Mouse (Mus musculus) heart, embryonic 10.5 days (tissue): ENCODE data around the gene Sdc1. TPM values are rescaled to one million over a fixed set of nuclear protein-coding genes. Genes with fewer than 3 reads are reported as not detected.

Experiments used
- DNase-seq: peaks from one replicate; pipeline ENCODE4 v3.0.0-alpha.2; 2017; ENCODE audit warnings: low spot score
- H3K27ac ChIP-seq: fragments of 300-500 bp; sonication (generic); 2 replicates; pipeline ENCODE4 v1.5.1; 2016; ENCODE audit warnings: mild to moderate bottlenecking
- H3K27me3 ChIP-seq: fragments of 300-500 bp; sonication (generic); 2 replicates; pipeline ENCODE4 v1.6.1; 2016; ENCODE audit warnings: mild to moderate bottlenecking; ENCODE audit not compliant: poor library complexity, insufficient read depth, severe bottlenecking
- H3K36me3 ChIP-seq: fragments of 300-500 bp; sonication (generic); 2 replicates; pipeline ENCODE4 v1.6.1; 2016; ENCODE audit warnings: mild to moderate bottlenecking, moderate library complexity
- H3K4me1 ChIP-seq: fragments of 300-500 bp; sonication (generic); 2 replicates; pipeline ENCODE4 v1.6.1; 2016; ENCODE audit warnings: mild to moderate bottlenecking
- H3K4me3 ChIP-seq: fragments of 300-500 bp; sonication (generic); 2 replicates; pipeline ENCODE4 v1.5.1; 2016; ENCODE audit warnings: mild to moderate bottlenecking, moderate library complexity
- H3K9me3 ChIP-seq: fragments of 300-500 bp; sonication (generic); 2 replicates; pipeline ENCODE4 v1.6.1; 2016; ENCODE audit warnings: mild to moderate bottlenecking, moderate library complexity
- WGBS: fragments of 180-500 bp; shearing (Covaris S2); methylation state at CpG from one replicate; pipeline ENCODE4 v1.1.7; 2016; 5-methylcytosine and 5-hydroxymethylcytosine counted together
- polyA plus RNA-seq: library from polyadenylated mRNA; unstranded; fragments of >200 nt; fragmentation: Nextera tagmentation; extraction: Ambion mirVana; gene quantifications from 2 replicates; pipeline ENCODE4 v1.2.1, GENCODE M21; 2016

Gene Sdc1
- polyA plus RNA-seq, 1 experiment from 2014 or later: 75.8 TPM

DNA sequence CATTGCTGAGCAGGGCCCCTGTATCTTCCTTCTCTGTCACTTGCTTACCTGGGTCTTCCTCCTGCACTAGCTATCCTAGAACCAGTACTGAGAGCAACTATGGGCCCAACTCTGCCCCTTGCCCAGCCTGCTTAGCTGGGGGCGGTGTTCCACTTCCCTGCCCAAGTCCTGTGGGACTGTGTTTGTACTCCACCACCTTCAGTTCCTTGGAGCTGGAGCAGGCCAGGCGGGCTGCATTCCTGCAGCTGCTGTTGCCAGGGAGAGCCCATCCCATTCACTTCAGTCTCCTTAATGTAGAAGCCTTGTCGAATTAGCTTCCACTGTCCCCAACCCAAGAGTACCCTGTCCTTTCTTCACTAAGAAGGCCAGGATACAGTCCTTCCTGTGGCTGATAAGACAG is 17.3 kb downstream of the Sdc1 start:
- no peak overlapping the region for H3K27ac ChIP-seq
- 69% methylated on average over 3 of the region's 3 CpGs for WGBS
- no peak overlapping the region for H3K4me3 ChIP-seq
- no peaks in the 10 kb centered on the region for H3K9me3 ChIP-seq
- H3K4me1 ChIP-seq: peaks cover 32% of the 10 kb centered on the region
- DNase-seq: no peak
- H3K27me3 ChIP-seq: no peaks in the 10 kb centered on the region
- H3K36me3 ChIP-seq: peaks cover 41% of the 10 kb centered on the region

GRCm38 (mm10) chr12:8790615-8791014 is 19.5 kb downstream of the Sdc1 start:
- H3K4me3 ChIP-seq: no peak overlapping the region
- H3K27ac ChIP-seq: no peak overlapping the region
- 89% methylated on average over 12 of the region's 12 CpGs for WGBS
- H3K4me1 ChIP-seq: peaks cover 13% of the 10 kb centered on the region
- H3K36me3 ChIP-seq: peaks cover 62% of the 10 kb centered on the region
- DNase-seq: no peak
- no peaks in the 10 kb centered on the region for H3K27me3 ChIP-seq
- no peaks in the 10 kb centered on the region for H3K9me3 ChIP-seq

GRCm38 (mm10) chr12:8793410-8794051 is 22.4 kb downstream of the Sdc1 start:
- whole genome bisulfite sequencing: 89% methylated on average over 2 of the region's 2 CpGs
- no peak for DNase-seq
- Histone ChIP-seq H3K4me1 (peaks cover 3% of the 10 kb centered on the region; the same call in 1 of the 2 replicates), H3K27me3 (no peaks in the 10 kb centered on the region), H3K4me3 (no peak overlapping the region), H3K27ac (no peak overlapping the region), H3K36me3 (peaks cover 62% of the 10 kb centered on the region), H3K9me3 (no peaks in the 10 kb centered on the region)

- DNase-seq: no peak
- peaks cover 4% of the 10 kb centered on the region; the same call in 1 of the 2 replicates for H3K4me1 ChIP-seq
- no peak overlapping the region for H3K4me3 ChIP-seq
- H3K9me3 ChIP-seq: no peaks in the 10 kb centered on the region
- 88% methylated on average over 7 of the region's 7 CpGs for WGBS
- H3K36me3 ChIP-seq: peaks cover 26% of the 10 kb centered on the region
- H3K27me3 ChIP-seq: no peaks in the 10 kb centered on the region
- no peak overlapping the region for H3K27ac ChIP-seq
These were observed 26.8 kb downstream of the Sdc1 start for GRCm38 (mm10) chr12:8797936-8798335.

DNA sequence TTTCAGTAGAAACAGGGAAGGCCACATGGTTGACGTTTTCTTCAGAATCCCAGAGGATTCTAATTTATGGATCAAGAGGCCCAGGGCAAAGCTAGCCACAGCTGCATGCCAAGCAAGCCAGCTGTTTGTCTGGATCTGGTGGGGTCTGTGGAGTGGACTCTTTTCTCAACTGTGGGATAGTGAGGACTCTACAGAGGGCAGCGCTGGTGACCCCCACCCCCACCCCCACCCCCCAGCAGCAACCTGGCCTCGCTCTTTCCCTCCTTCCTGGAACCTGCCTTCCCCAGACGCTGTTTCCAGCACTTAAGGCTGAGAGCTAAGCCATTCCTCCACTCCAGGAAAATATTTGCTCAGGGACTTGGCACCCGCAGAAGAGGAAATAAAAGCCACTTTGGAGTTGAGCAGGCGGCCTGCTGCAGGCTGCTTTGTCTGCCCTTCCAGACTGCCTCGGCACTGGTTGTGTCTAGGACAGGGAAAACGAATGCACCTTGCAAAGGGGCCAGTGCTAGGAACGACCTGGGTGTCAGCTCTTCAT is 27.4 kb downstream of the Sdc1 start:
- peaks cover 6% of the 10 kb centered on the region; the same call in 1 of the 2 replicates for H3K4me1 ChIP-seq
- peaks cover 20% of the 10 kb centered on the region for H3K36me3 ChIP-seq
- no peaks in the 10 kb centered on the region for H3K9me3 ChIP-seq
- WGBS: 53% methylated on average over 9 of the region's 9 CpGs
- no peak for DNase-seq
- peak overlapping the region; percentile 23; the same call in 1 of the 2 replicates for H3K27ac ChIP-seq
- H3K4me3 ChIP-seq: no peak overlapping the region
- H3K27me3 ChIP-seq: no peaks in the 10 kb centered on the region

GRCm38 (mm10) chr12:8803421-8804076 is 32.4 kb downstream of the Sdc1 start:
- Histone ChIP-seq H3K4me3 (no peak overlapping the region), H3K27ac (no peak overlapping the region), H3K4me1 (peaks cover 15% of the 10 kb centered on the region), H3K36me3 (no peaks in the 10 kb centered on the region), H3K9me3 (no peaks in the 10 kb centered on the region), H3K27me3 (no peaks in the 10 kb centered on the region)
- 52% methylated on average over 10 of the region's 10 CpGs for WGBS
- DNase-seq: no peak

- H3K9me3 ChIP-seq: no peaks in the 10 kb centered on the region
These were observed 32.9 kb downstream of the Sdc1 start for GRCm38 (mm10) chr12:8804077-8804456.

DNA sequence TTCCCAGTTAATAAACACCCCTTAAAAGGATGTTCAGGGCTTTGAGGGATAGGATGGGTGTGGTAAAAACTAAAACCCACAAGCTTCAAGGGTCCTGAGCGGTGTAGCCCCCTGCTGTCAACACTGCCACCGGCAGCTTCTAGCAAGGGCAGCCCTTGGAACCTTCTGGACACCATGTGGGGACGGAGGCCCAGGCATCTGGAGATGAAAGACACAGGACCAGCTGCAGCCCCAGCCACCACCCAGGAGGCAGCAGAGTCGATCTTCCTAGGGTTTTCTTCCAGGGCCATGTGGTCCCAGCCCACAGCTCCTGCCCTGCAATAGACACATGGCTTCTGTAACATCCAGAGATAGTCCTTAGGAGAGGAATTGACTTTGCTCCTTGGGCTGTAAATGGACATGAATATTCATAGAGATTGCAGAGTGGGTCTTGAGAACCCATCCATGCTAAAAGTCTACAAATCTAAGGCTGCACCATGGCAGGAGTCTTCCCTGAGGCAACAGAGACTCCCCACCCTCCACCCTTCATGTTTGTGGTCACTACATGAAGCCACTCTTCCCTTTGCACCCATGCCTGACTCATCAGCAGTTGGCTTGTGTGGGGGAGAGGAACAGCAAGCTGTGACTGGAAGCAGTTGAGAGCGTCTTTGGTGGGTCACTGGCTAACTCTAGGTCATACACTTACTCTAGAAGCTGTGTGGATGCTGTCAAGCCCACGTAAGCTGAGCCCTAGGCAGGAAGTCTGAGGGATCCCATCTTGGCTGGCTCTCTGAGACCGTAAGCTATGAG is 34.0 kb downstream of the Sdc1 start:
- no peak overlapping the region for H3K27ac ChIP-seq
- no peak for DNase-seq
- 72% methylated on average over 7 of the region's 7 CpGs for WGBS
- H3K4me3 ChIP-seq: no peak overlapping the region
- peaks cover 15% of the 10 kb centered on the region; the same call in 1 of the 2 replicates for H3K4me1 ChIP-seq
- no peaks in the 10 kb centered on the region for H3K9me3 ChIP-seq
- no peaks in the 10 kb centered on the region for H3K36me3 ChIP-seq
- no peaks in the 10 kb centered on the region for H3K27me3 ChIP-seq

More at GRCm38 (mm10) chr12:8804077-8804456, 32.9 kb downstream of the Sdc1 start:
- no peak for DNase-seq
- 85% methylated on average over 3 of the region's 3 CpGs for WGBS
- Histone ChIP-seq H3K27ac (no peak overlapping the region), H3K4me1 (peaks cover 15% of the 10 kb centered on the region), H3K36me3 (no peaks in the 10 kb centered on the region), H3K27me3 (no peaks in the 10 kb centered on the region), H3K4me3 (no peak overlapping the region)

- Histone ChIP-seq H3K27me3 (no peaks in the 10 kb centered on the region), H3K4me1 (peaks cover 12% of the 10 kb centered on the region), H3K27ac (no peak overlapping the region), H3K36me3 (no peaks in the 10 kb centered on the region), H3K4me3 (no peak overlapping the region), H3K9me3 (no peaks in the 10 kb centered on the region)
- 53% methylated on average over 2 of the region's 2 CpGs for WGBS
- DNase-seq: no peak
These were observed 38.0 kb downstream of the Sdc1 start for GRCm38 (mm10) chr12:8809086-8809485.

DNA sequence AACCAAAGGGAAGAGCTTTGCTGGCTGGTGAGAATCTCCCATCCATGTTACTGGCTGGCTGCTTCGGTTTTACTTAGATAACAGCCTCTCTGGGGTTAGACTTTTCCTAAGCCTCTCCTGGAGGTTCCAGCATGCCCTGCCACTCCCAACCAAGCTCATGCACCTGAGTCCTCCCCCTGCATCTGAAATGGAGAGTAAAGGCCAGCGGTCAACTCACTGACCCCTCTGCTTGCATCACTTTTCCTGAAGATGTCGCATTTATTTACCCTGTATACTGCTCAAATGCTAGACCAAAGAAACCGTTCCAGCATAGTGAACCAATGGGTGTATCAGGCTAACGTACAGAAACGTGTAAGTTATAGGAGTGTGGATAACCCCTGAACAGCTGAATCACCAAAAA is 38.5 kb downstream of the Sdc1 start:
- no peaks in the 10 kb centered on the region for H3K36me3 ChIP-seq
- WGBS: 84% methylated on average over 6 of the region's 6 CpGs

DNA sequence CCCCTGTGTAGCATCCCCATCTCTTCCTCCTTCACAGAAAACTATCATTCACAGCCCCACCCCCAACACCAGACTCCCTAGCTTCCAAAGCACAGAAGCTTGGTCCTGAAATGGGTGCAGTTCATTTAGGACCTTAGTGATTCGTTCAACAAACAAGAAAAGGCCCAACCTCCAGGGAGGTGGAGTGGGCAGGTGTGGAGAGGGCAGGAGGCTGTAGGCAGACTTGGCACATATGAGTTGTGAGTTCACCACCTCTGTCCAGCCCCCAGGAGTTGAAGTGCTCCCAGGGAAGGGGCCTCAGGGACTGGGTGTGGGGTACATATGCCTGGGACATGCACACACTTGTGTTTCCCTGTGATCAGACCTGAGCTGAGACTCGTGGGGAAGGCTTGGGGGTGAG is 39.8 kb downstream of the Sdc1 start:
- no peak overlapping the region for H3K4me3 ChIP-seq
- H3K27ac ChIP-seq: no peak overlapping the region
- no peaks in the 10 kb centered on the region for H3K9me3 ChIP-seq
- H3K36me3 ChIP-seq: no peaks in the 10 kb centered on the region
- H3K4me1 ChIP-seq: peaks cover 14% of the 10 kb centered on the region
- DNase-seq: no peak
- H3K27me3 ChIP-seq: peaks cover 3% of the 10 kb centered on the region
- WGBS: 55% methylated on average over 2 of the region's 2 CpGs

More for the DNA sequence above, 38.5 kb downstream of the Sdc1 start:
- Histone ChIP-seq H3K27ac (no peak overlapping the region), H3K4me3 (no peak overlapping the region), H3K27me3 (no peaks in the 10 kb centered on the region), H3K9me3 (no peaks in the 10 kb centered on the region), H3K4me1 (peaks cover 15% of the 10 kb centered on the region)
- no peak for DNase-seq

DNA sequence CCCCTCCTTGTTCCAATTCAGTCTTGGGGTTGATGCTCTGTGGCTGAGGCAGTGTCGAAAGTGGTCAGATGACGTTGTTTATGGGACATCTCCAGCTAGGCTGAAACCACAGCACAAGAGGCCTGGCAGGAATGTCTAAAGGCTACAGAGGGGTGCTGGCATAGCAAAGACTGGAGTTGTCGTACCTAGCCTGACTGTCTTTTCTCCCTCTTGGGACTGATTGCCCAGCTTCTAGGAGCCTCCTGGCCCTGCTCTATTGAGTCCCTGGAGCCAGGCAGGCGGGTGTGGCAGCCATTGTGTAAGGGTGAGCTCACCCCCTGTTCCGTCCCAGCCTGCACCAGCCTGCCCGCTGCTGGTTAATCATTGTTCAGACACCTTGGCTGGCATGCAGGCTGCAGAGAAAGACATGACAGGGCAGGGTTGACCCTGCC is 40.3 kb downstream of the Sdc1 start:
- DNase-seq: no peak
- Histone ChIP-seq H3K4me1 (peaks cover 14% of the 10 kb centered on the region), H3K4me3 (no peak overlapping the region), H3K9me3 (no peaks in the 10 kb centered on the region), H3K36me3 (no peaks in the 10 kb centered on the region), H3K27me3 (peaks cover 8% of the 10 kb centered on the region), H3K27ac (no peak overlapping the region)
- WGBS: 67% methylated on average over 6 of the region's 6 CpGs
